Mouse (Mus musculus) thymus, adult 2 months (tissue): ENCODE results near the gene Zfp467.

Source experiments
- CTCF ChIP-seq: fragments of 200-500 bp; IDR thresholded peaks from 2 replicates; pipeline ENCODE4 v1.5.1; 2012; ENCODE audit warnings: mild to moderate bottlenecking, control low read depth, low read length, moderate library complexity, borderline replicate concordance; ENCODE audit not compliant: control insufficient read depth, poor library complexity, insufficient read depth; ENCODE audit errors: extremely low read depth
- POLR2A ChIP-seq: fragments of 200-500 bp; IDR thresholded peaks from 2 replicates; pipeline ENCODE4 v1.6.1; 2012; ENCODE audit warnings: mild to moderate bottlenecking, low read length, control low read depth, moderate library complexity; ENCODE audit not compliant: control insufficient read depth, poor library complexity, insufficient read depth; ENCODE audit errors: extremely low read depth

GRCm38 (mm10) chr6:48466715-48467114 is 21.1 kb upstream of the Zfp467 start:
- TF ChIP-seq POLR2A (no peak), CTCF (no peak)
